Mouse (Mus musculus) stomach, postnatal 0 days (tissue): ENCODE results near the gene Efr3b.

ENCODE experiments used
- CTCF ChIP-seq: IDR thresholded peaks from 2 replicates; pipeline ENCODE4 v1.5.1; 2016; ENCODE audit warnings: antibody characterized with exemption, low read depth, mild to moderate bottlenecking, moderate library complexity
- EP300 ChIP-seq: optimal IDR thresholded peaks from 2 replicates; pipeline ENCODE3; 2016; ENCODE audit warnings: antibody characterized with exemption

DNA sequence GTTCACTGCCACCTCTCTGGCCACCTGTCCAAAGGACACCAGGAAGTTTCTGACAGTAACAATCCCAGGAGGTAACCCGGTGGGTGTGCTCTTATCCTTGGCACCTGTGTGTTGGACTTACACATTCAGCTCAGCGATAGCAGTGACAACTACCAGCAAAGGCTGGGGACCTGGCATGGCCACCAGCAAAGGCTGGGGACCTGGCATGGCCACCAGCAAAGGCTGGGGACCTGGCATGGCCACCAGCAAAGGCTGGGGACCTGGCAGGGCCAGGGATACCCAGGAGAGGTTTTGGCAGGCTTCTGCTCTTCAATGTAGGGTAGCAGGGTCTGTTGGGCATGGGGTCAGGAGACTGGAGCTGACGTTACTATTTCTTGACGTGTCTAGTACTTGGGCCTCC, 71.5 kb downstream of the Efr3b start:
- no peak for TF ChIP-seq EP300
- TF ChIP-seq CTCF = no peak
